Mouse (Mus musculus) urinary bladder, adult 18-20 months (tissue): ENCODE results near the gene Sumo1.

ENCODE experiments used
- DNase-seq, 2 experiments: peaks; one replicate each; pipeline ENCODE4 v3.0.0; 2022; ENCODE audit warnings: low spot score in 2 of 2, mixed read lengths in 2 of 2

Gene Sumo1

GRCm38 (mm10) chr1:59594586-59595266 lies 75.9 kb downstream of the Sumo1 start:
- no peak for DNase-seq

- no peak for DNase-seq
These were observed 77.0 kb downstream of the Sumo1 start for GRCm38 (mm10) chr1:59593622-59594035.

GRCm38 (mm10) chr1:59592876-59593275 lies 77.8 kb downstream of the Sumo1 start:
- DNase-seq: no peak

GRCm38 (mm10) chr1:59592359-59592758 lies 78.3 kb downstream of the Sumo1 start:
- no peak for DNase-seq

- no peak for DNase-seq
These were observed 81.4 kb downstream of the Sumo1 start for GRCm38 (mm10) chr1:59589271-59589670.

GRCm38 (mm10) chr1:59584656-59585410 lies 85.8 kb downstream of the Sumo1 start:
- peak; percentile 52 to 55 for DNase-seq

- no peak for DNase-seq
These were observed 89.8 kb downstream of the Sumo1 start for GRCm38 (mm10) chr1:59580880-59581279.

GRCm38 (mm10) chr1:59580131-59580751 lies 90.4 kb downstream of the Sumo1 start:
- no peak for DNase-seq

- no peak for DNase-seq
These were observed 91.3 kb downstream of the Sumo1 start for GRCm38 (mm10) chr1:59579327-59579726.

- DNase-seq: no peak
These were observed 91.9 kb downstream of the Sumo1 start for GRCm38 (mm10) chr1:59578770-59579169.

GRCm38 (mm10) chr1:59574262-59575187 lies 96.1 kb downstream of the Sumo1 start:
- DNase-seq: no peak

GRCm38 (mm10) chr1:59573843-59574242 lies 96.8 kb downstream of the Sumo1 start:
- no peak for DNase-seq

- DNase-seq: no peak
These were observed 99.1 kb downstream of the Sumo1 start for GRCm38 (mm10) chr1:59571502-59571901.

- no peak for DNase-seq
These were observed 99.9 kb downstream of the Sumo1 start for GRCm38 (mm10) chr1:59570767-59571166.

- DNase-seq: no peak
These were observed 101.3 kb downstream of the Sumo1 start for GRCm38 (mm10) chr1:59569301-59569700.

GRCm38 (mm10) chr1:59568283-59568682 lies 102.4 kb downstream of the Sumo1 start:
- no peak for DNase-seq

GRCm38 (mm10) chr1:59567521-59567920 lies 103.1 kb downstream of the Sumo1 start:
- DNase-seq: no peak

GRCm38 (mm10) chr1:59566926-59567325 lies 103.7 kb downstream of the Sumo1 start:
- DNase-seq: no peak

- DNase-seq: no peak
These were observed 104.4 kb downstream of the Sumo1 start for GRCm38 (mm10) chr1:59566281-59566680.

GRCm38 (mm10) chr1:59565804-59566203 lies 104.8 kb downstream of the Sumo1 start:
- DNase-seq: no peak

- DNase-seq: no peak
These were observed 107.1 kb downstream of the Sumo1 start for GRCm38 (mm10) chr1:59563581-59563980.

GRCm38 (mm10) chr1:59553708-59554107 lies 116.9 kb downstream of the Sumo1 start:
- DNase-seq: no peak
